Mouse (Mus musculus) lung, embryonic 16.5 days (tissue): Measurements from ENCODE around the gene C8g. TPM values are rescaled to one million over a fixed set of nuclear protein-coding genes. Genes with fewer than 3 reads are reported as not detected.

Experiments used
- ATAC-seq: fragments of 200-750 bp; cut with Nextera tagmentation; 2 replicates; pipeline ENCODE4 v1.8.0; 2017; ENCODE audit warnings: low read depth, mild to moderate bottlenecking, moderate library complexity
- H3K27ac ChIP-seq: fragments of 300-500 bp; sonication (generic); 2 replicates; pipeline ENCODE4 v1.5.1; 2014; ENCODE audit warnings: mild to moderate bottlenecking, control low read depth, low read length
- H3K27me3 ChIP-seq: fragments of 300-500 bp; sonication (generic); 2 replicates; pipeline ENCODE4 v1.6.1; 2014; ENCODE audit warnings: low read depth, low read length, mixed read lengths; ENCODE audit not compliant: control insufficient read depth, insufficient read depth
- H3K36me3 ChIP-seq: fragments of 300-500 bp; sonication (generic); 2 replicates; pipeline ENCODE4 v1.6.1; 2014; ENCODE audit warnings: low read length; ENCODE audit not compliant: control insufficient read depth, insufficient read depth
- H3K4me1 ChIP-seq: fragments of 300-500 bp; sonication (generic); replicated peaks from 2 replicates; pipeline ENCODE4 v1.6.1; 2014; ENCODE audit warnings: low read length, mixed read lengths; ENCODE audit not compliant: control insufficient read depth, insufficient read depth
- H3K4me2 ChIP-seq: fragments of 300-500 bp; sonication (generic); 2 replicates; pipeline ENCODE4 v1.6.1; 2014; ENCODE audit warnings: low read depth, low read length, control low read depth
- H3K4me3 ChIP-seq: fragments of 300-500 bp; sonication (generic); 2 replicates; pipeline ENCODE4 v1.5.1; 2014; ENCODE audit warnings: mild to moderate bottlenecking, low read length, control low read depth
- H3K9ac ChIP-seq: fragments of 300-500 bp; sonication (generic); 2 replicates; pipeline ENCODE4 v1.6.1; 2014; ENCODE audit warnings: low read length, control low read depth
- H3K9me3 ChIP-seq: fragments of 300-500 bp; sonication (generic); 2 replicates; pipeline ENCODE4 v1.6.1; 2016; ENCODE audit warnings: low read length; ENCODE audit not compliant: control insufficient read depth
- WGBS: fragments of 180-500 bp; shearing (Covaris S2); extraction: QIAGEN DNeasy Blood & Tissue Kit; methylation state at CpG from one replicate; pipeline ENCODE4 v1.1.7; 2014; 5-methylcytosine and 5-hydroxymethylcytosine counted together
- polyA plus RNA-seq: library from polyadenylated mRNA; unstranded; fragments of >200 nt; fragmentation: Nextera tagmentation; extraction: Ambion mirVana; gene quantifications from 2 replicates; pipeline ENCODE4 v1.2.1, GENCODE M21; 2015

Gene C8g
- polyA plus RNA-seq, 1 experiment from 2014 or later, result 6.5 TPM

GRCm38 (mm10) chr2:25504538-25504937 lies 3.0 kb upstream of the C8g start:
- no peak overlapping the region for H3K27ac ChIP-seq
- ATAC-seq, result no peak
- H3K36me3 ChIP-seq, result peaks cover 16% of the 10 kb centered on the region
- no peaks in the 10 kb centered on the region for H3K27me3 ChIP-seq
- peaks cover 11% of the 10 kb centered on the region for H3K4me1 ChIP-seq
- no peak overlapping the region for H3K4me3 ChIP-seq
- H3K9ac ChIP-seq, result no peak overlapping the region
- H3K9me3 ChIP-seq, result no peaks in the 10 kb centered on the region
- 89% methylated on average over 19 of the region's 19 CpGs for WGBS
- H3K4me2 ChIP-seq, result no peak overlapping the region

GRCm38 (mm10) chr2:25502726-25503125 lies 1.2 kb upstream of the C8g start:
- Histone ChIP-seq H3K4me1 (peaks cover 14% of the 10 kb centered on the region), H3K9ac (no peak overlapping the region), H3K4me3 (no peak overlapping the region), H3K36me3 (peaks cover 16% of the 10 kb centered on the region), H3K9me3 (no peaks in the 10 kb centered on the region), H3K4me2 (no peak overlapping the region), H3K27me3 (no peaks in the 10 kb centered on the region), H3K27ac (no peak overlapping the region)
- WGBS, result 83% methylated on average over 3 of the region's 3 CpGs
- no peak for ATAC-seq

GRCm38 (mm10) chr2:25500576-25501405 lies 728 bp downstream of the C8g start, which contains the start of gene Fbxw5:
Gene Fbxw5 (plus strand): TSS chr2:25500750.
- H3K4me3 ChIP-seq, result peak within 1 kb of the TSS; percentile 87
- H3K9me3 ChIP-seq, result no peaks in the 10 kb centered on the region
- WGBS, result under 1% methylated on average over 38 of the region's 44 CpGs
- peak within 1 kb of the TSS; percentile 92 for H3K9ac ChIP-seq
- H3K36me3 ChIP-seq, result peaks cover 16% of the 10 kb centered on the region
- ATAC-seq, result peak; percentile 93
- no peaks in the 10 kb centered on the region for H3K27me3 ChIP-seq
- H3K27ac ChIP-seq, result peak within 1 kb of the TSS; percentile 45
- H3K4me2 ChIP-seq, result peak within 1 kb of the TSS; percentile 97
- peaks cover 14% of the 10 kb centered on the region for H3K4me1 ChIP-seq

GRCm38 (mm10) chr2:25500071-25500575 lies 1.4 kb downstream of the C8g start:
- peak overlapping the region; percentile 73 for H3K9ac ChIP-seq
- WGBS, result 63% methylated on average over 6 of the region's 6 CpGs
- H3K4me2 ChIP-seq, result peak overlapping the region; percentile 68
- H3K4me3 ChIP-seq, result peak overlapping the region; percentile 87
- peak; percentile 16 for ATAC-seq
- peaks cover 14% of the 10 kb centered on the region for H3K4me1 ChIP-seq
- H3K9me3 ChIP-seq, result no peaks in the 10 kb centered on the region
- H3K36me3 ChIP-seq, result peaks cover 15% of the 10 kb centered on the region
- no peaks in the 10 kb centered on the region for H3K27me3 ChIP-seq
- H3K27ac ChIP-seq, result peak overlapping the region; percentile 45

- Histone ChIP-seq H3K27ac (peak overlapping the region; percentile 26; the same call in 1 of the 2 replicates), H3K4me3 (no peak overlapping the region), H3K4me1 (peaks cover 14% of the 10 kb centered on the region), H3K9ac (no peak overlapping the region), H3K9me3 (no peaks in the 10 kb centered on the region), H3K27me3 (no peaks in the 10 kb centered on the region), H3K36me3 (peaks cover 5% of the 10 kb centered on the region), H3K4me2 (no peak overlapping the region)
- 68% methylated on average over 15 of the region's 15 CpGs for WGBS
- no peak for ATAC-seq
These were observed 2.7 kb downstream of the C8g start for GRCm38 (mm10) chr2:25498622-25499478.

- H3K4me3 ChIP-seq, result no peak overlapping the region
- no peaks in the 10 kb centered on the region for H3K27me3 ChIP-seq
- peaks cover 14% of the 10 kb centered on the region for H3K4me1 ChIP-seq
- H3K4me2 ChIP-seq, result no peak overlapping the region
- WGBS, result 31% methylated on average over 6 of the region's 6 CpGs
- no peaks in the 10 kb centered on the region for H3K9me3 ChIP-seq
- ATAC-seq, result no peak
- H3K9ac ChIP-seq, result no peak overlapping the region
- H3K36me3 ChIP-seq, result no peaks in the 10 kb centered on the region; the same call in 1 of the 2 replicates
- peak overlapping the region; percentile 65 for H3K27ac ChIP-seq
These were observed 3.5 kb downstream of the C8g start for GRCm38 (mm10) chr2:25497846-25498575.

GRCm38 (mm10) chr2:25496462-25496861 lies 5.1 kb downstream of the C8g start:
- H3K4me3 ChIP-seq, result no peak overlapping the region
- peaks cover 8% of the 10 kb centered on the region for H3K4me1 ChIP-seq
- no peak for ATAC-seq
- no peak overlapping the region for H3K4me2 ChIP-seq
- no peaks in the 10 kb centered on the region for H3K9me3 ChIP-seq
- no peaks in the 10 kb centered on the region for H3K27me3 ChIP-seq
- 42% methylated on average over 4 of the region's 4 CpGs for WGBS
- no peaks in the 10 kb centered on the region for H3K36me3 ChIP-seq
- no peak overlapping the region for H3K27ac ChIP-seq
- no peak overlapping the region for H3K9ac ChIP-seq

GRCm38 (mm10) chr2:25493476-25493961 lies 8.0 kb downstream of the C8g start, which contains the start of gene Lcn12:
Gene Lcn12 (minus strand): TSS chr2:25493911.
- no peak within 1 kb of the TSS for H3K4me3 ChIP-seq
- 83% methylated on average over 5 of the region's 5 CpGs for WGBS
- no peak for ATAC-seq
- no peak within 1 kb of the TSS for H3K27ac ChIP-seq
- H3K4me2 ChIP-seq, result no peak within 1 kb of the TSS
- H3K9ac ChIP-seq, result no peak within 1 kb of the TSS
- H3K27me3 ChIP-seq, result no peaks in the 10 kb centered on the region
- H3K4me1 ChIP-seq, result peaks cover under 1% of the 10 kb centered on the region; the same call in 1 of the 2 replicates
- H3K9me3 ChIP-seq, result no peaks in the 10 kb centered on the region
- H3K36me3 ChIP-seq, result no peaks in the 10 kb centered on the region
